Mouse (Mus musculus): ENCODE data around the gene Btg2. TPM values are rescaled to one million over a fixed set of nuclear protein-coding genes. Genes with fewer than 3 reads are reported as not detected.

Gene Btg2
- polyA plus RNA-seq, 1 experiment, result 79.9 TPM

DNA sequence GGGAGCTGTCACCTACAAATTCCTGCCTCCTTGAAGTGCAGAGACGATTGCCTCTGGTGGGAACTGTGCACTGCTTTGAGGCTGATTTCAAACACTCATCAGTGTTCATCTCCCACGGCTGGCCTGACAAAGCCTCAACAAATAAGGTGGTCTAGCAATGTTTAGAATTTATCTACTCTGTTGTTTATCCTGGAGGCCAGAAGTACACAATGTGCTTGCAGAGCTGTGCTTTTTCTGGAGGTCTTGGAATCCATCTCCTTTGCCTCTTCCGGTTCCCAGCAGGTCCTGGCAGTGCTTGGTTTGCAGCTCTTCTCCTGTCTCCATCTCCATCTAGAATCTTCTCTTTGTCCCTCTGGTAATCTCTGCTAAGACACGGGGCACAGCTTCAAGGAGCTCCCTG lies 22.6 kb downstream of the Btg2 start:
- Histone ChIP-seq H3K27ac (ENCODE audit: control insufficient read depth, insufficient read depth, low read depth, low read length, poor library complexity) (no peak overlapping the region), H3K4me3 (replicated peaks; ENCODE audit: control insufficient read depth, low read depth, low read length) (no peak overlapping the region), H3K4me1 (ENCODE audit: control insufficient read depth, insufficient read depth, low read length) (peaks cover 2% of the 10 kb centered on the region; the same call in 1 of the 2 replicates)
- no peak for TF ChIP-seq POLR2A (IDR thresholded peaks at IDR 0.05; ENCODE audit: borderline replicate concordance, control insufficient read depth, low read depth, low read length)
- no peak for TF ChIP-seq CTCF (IDR thresholded peaks at IDR 0.05; ENCODE audit: control insufficient read depth, insufficient read depth, low read length)
- WGBS, result 83% methylated on average over 4 of the region's 4 CpGs

DNA sequence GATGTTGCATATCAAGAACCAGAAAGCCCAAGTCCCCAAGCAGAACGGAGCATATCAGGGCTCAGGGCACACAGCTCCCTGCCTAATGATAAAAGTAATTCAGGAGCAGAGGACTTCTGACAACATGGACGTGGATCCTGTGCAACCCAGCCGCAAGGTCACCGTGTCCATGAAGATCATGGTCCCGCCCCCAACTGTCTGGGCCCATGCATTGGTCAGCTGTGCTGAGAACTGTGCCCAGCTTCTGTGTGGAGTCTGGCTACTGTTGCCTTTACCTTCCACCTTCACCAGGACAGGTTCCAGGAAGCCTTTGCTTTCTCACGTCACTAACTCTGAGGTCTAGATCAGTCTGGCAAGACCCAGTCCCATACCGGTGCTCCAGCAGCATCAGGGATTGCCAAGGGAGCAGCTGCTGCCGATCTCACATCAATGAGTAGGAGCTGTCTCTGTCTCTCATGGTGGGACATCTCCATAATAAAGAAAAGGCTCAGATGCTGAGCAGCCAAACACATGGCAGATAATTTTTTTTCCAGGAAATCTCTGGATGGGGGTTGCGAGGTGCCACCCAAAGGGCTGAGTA lies 23.2 kb downstream of the Btg2 start:
- Histone ChIP-seq H3K27ac (ENCODE audit: control insufficient read depth, insufficient read depth, low read depth, low read length, poor library complexity) (no peak overlapping the region), H3K4me1 (ENCODE audit: control insufficient read depth, insufficient read depth, low read length) (peaks cover 2% of the 10 kb centered on the region; the same call in 1 of the 2 replicates), H3K4me3 (replicated peaks; ENCODE audit: control insufficient read depth, low read depth, low read length) (no peak overlapping the region)
- 90% methylated on average over 9 of the region's 9 CpGs for WGBS
- TF ChIP-seq POLR2A (IDR thresholded peaks at IDR 0.05; ENCODE audit: borderline replicate concordance, control insufficient read depth, low read depth, low read length) (no peak), CTCF (IDR thresholded peaks at IDR 0.05; ENCODE audit: control insufficient read depth, insufficient read depth, low read length) (no peak)

DNA sequence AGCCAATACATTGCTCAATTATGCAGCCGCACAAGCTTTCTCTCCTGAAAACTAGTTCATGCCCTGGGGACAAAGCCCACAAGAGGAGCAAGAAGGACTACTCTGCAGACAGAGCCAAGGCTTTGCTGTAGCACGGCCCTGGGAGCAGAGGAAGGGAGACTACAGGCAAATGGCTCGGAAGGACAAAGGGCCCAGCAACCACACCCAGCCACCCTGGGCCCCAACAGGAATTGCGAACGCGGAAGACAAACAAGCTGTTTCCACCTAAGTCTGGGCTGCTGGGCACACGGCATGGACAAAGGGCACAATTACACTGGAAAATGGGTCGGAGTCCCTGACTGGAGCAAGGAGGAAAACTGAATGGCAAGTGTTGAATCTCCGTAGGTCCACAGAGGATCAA lies 23.9 kb downstream of the Btg2 start:
- TF ChIP-seq POLR2A (IDR thresholded peaks at IDR 0.05; ENCODE audit: borderline replicate concordance, control insufficient read depth, low read depth, low read length) (no peak), CTCF (IDR thresholded peaks at IDR 0.05; ENCODE audit: control insufficient read depth, insufficient read depth, low read length) (no peak)
- no peak overlapping the region for H3K27ac ChIP-seq (ENCODE audit: control insufficient read depth, insufficient read depth, low read depth, low read length, poor library complexity)
- H3K4me1 ChIP-seq (ENCODE audit: control insufficient read depth, insufficient read depth, low read length), result peaks cover 1% of the 10 kb centered on the region; the same call in 1 of the 2 replicates
- H3K4me3 ChIP-seq (replicated peaks; ENCODE audit: control insufficient read depth, low read depth, low read length), result no peak overlapping the region
- 89% methylated on average over 9 of the region's 9 CpGs for WGBS

DNA sequence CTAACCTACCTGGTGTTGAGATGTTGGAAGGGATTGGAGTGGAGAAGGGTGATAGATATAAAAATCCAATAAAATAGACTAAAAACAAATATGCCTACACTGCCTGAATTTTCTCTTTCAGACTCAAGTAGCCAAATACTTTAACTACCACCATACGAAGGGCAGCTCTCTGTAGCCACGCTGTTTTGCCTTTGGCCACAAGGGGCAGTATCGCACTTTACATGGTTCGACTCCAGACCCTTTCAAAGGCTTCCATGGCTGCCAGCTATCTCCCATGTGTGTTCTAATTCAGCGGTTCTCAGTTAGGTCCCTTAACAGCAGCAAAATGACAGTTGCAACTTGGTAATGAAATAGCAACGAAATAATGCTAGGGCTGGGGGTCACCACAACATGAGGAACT lies 25.7 kb downstream of the Btg2 start:
- no peaks in the 10 kb centered on the region for H3K4me1 ChIP-seq (ENCODE audit: control insufficient read depth, insufficient read depth, low read length)
- WGBS, result 3% methylated on average over 6 of the region's 6 CpGs
- TF ChIP-seq POLR2A (IDR thresholded peaks at IDR 0.05; ENCODE audit: borderline replicate concordance, control insufficient read depth, low read depth, low read length) (no peak), CTCF (IDR thresholded peaks at IDR 0.05; ENCODE audit: control insufficient read depth, insufficient read depth, low read length) (peak; percentile 94)
- no peak overlapping the region for H3K4me3 ChIP-seq (replicated peaks; ENCODE audit: control insufficient read depth, low read depth, low read length)
- no peak overlapping the region for H3K27ac ChIP-seq (ENCODE audit: control insufficient read depth, insufficient read depth, low read depth, low read length, poor library complexity)

DNA sequence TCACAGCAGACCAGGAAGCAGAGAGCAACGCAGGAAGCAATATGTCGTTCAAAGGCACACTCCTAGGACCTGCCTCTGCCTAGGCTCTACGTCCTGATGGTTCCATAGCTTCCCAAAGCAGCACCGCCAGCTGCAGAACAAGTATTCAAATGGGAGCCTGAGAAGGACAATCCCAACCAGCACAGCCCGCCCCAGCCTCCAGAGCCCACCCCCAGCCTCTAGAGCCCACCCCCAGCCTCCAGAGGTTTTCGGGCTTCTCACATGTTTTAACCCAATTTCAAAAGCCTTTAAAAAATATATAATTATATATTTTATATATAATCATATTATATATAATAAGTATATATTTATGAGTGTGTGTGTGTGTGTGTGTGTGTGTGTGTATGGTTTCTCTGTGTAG lies 29.4 kb downstream of the Btg2 start:
- TF ChIP-seq CTCF (IDR thresholded peaks at IDR 0.05; ENCODE audit: control insufficient read depth, insufficient read depth, low read length), result no peak
- TF ChIP-seq POLR2A (IDR thresholded peaks at IDR 0.05; ENCODE audit: borderline replicate concordance, control insufficient read depth, low read depth, low read length), result no peak
- Histone ChIP-seq H3K4me3 (replicated peaks; ENCODE audit: control insufficient read depth, low read depth, low read length) (no peak overlapping the region), H3K4me1 (ENCODE audit: control insufficient read depth, insufficient read depth, low read length) (no peaks in the 10 kb centered on the region), H3K27ac (ENCODE audit: control insufficient read depth, insufficient read depth, low read depth, low read length, poor library complexity) (no peak overlapping the region)
- WGBS, result 51% methylated on average over 6 of the region's 6 CpGs

DNA sequence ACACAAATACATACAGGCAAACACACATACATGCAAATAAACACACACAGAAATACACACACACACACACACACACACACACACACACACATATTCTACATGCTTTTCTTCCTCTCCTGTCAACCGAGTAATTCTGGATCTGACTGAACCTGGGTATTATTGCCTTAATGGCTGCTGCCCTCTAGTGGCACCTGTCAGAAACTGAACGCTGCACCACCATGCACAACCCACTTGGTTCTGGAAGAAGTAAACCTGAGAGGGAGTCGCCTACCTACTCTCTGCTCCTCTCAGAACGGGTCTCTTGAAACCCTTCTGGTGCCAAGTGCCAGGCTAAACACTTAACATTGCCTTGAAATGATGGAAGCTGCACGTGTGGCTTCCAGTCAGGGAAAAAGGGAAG lies 30.2 kb downstream of the Btg2 start:
- TF ChIP-seq CTCF (IDR thresholded peaks at IDR 0.05; ENCODE audit: control insufficient read depth, insufficient read depth, low read length) (peak; percentile 89), POLR2A (IDR thresholded peaks at IDR 0.05; ENCODE audit: borderline replicate concordance, control insufficient read depth, low read depth, low read length) (no peak)
- Histone ChIP-seq H3K27ac (ENCODE audit: control insufficient read depth, insufficient read depth, low read depth, low read length, poor library complexity) (no peak overlapping the region), H3K4me1 (ENCODE audit: control insufficient read depth, insufficient read depth, low read length) (no peaks in the 10 kb centered on the region), H3K4me3 (replicated peaks; ENCODE audit: control insufficient read depth, low read depth, low read length) (no peak overlapping the region)
- 3% methylated on average over 5 of the region's 5 CpGs for WGBS

DNA sequence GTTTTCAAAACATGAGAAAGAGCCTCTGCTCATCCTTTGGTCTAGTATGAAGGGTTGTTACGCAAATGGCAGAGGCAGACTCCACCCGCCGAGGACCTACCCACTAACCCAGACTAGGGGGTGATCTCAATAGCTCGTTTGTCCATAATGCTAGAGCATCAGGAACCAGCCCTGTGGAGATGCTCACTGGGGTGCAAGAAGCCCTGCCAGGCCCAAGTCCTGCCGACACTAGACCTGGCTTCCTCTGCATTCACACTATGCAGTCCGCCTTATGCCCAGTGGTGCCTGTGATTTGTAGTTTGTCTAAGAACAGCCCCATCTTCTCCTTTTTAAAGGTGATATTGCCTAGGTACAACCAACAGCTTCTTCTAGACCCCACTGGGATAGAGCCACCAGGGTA lies 31.5 kb downstream of the Btg2 start:
- 73% methylated on average over 6 of the region's 6 CpGs for WGBS
- TF ChIP-seq CTCF (IDR thresholded peaks at IDR 0.05; ENCODE audit: control insufficient read depth, insufficient read depth, low read length) (no peak), POLR2A (IDR thresholded peaks at IDR 0.05; ENCODE audit: borderline replicate concordance, control insufficient read depth, low read depth, low read length) (no peak)
- Histone ChIP-seq H3K27ac (ENCODE audit: control insufficient read depth, insufficient read depth, low read depth, low read length, poor library complexity) (no peak overlapping the region), H3K4me3 (replicated peaks; ENCODE audit: control insufficient read depth, low read depth, low read length) (no peak overlapping the region), H3K4me1 (ENCODE audit: control insufficient read depth, insufficient read depth, low read length) (no peaks in the 10 kb centered on the region)

DNA sequence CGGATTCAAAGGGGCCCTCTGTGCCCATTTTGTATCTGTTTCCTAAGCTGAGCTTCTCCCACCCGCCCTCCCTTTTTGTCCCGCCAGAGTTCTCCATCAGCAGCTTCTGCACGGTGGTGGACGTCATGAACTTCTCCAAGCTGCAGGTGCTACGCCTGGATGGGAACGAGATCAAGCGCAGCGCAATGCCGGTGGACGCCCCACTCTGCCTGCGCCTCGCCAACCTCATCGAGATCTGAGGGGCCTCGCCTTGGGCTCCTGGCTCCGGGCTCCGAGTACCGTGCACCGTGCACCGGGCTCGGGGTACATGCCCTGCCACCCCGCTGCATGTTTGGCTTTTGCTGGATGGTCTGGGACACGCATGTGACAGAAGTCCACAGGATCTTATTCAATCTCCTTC lies 32.5 kb downstream of the Btg2 start:
- H3K4me3 ChIP-seq (replicated peaks; ENCODE audit: control insufficient read depth, low read depth, low read length), result no peak overlapping the region
- TF ChIP-seq POLR2A (IDR thresholded peaks at IDR 0.05; ENCODE audit: borderline replicate concordance, control insufficient read depth, low read depth, low read length) (no peak), CTCF (IDR thresholded peaks at IDR 0.05; ENCODE audit: control insufficient read depth, insufficient read depth, low read length) (no peak)
- H3K27ac ChIP-seq (ENCODE audit: control insufficient read depth, insufficient read depth, low read depth, low read length, poor library complexity), result no peak overlapping the region
- H3K4me1 ChIP-seq (ENCODE audit: control insufficient read depth, insufficient read depth, low read length), result no peaks in the 10 kb centered on the region
- 39% methylated on average over 23 of the region's 23 CpGs for WGBS

DNA sequence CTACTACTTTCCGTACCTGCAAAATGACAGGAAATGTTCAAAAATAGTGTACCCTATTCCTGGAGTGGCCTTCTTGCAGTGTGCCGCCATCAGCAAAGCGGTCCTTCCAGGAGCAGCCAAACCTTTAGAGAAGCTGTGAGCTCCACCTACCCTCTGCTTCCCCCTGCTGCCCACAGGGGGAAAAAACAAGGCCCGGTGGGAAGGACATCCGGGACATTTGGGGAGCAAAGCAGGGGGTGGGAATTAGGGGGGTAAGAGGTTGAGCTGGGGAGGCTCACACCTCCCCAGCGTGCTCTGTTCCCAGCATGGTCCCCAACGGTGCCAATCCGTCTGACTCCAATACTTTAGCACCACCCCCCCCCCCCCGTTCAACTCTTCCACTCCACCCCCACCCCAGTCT lies 32.9 kb downstream of the Btg2 start:
- WGBS, result 9% methylated on average over 9 of the region's 9 CpGs
- H3K4me3 ChIP-seq (replicated peaks; ENCODE audit: control insufficient read depth, low read depth, low read length), result no peak overlapping the region
- no peak overlapping the region for H3K27ac ChIP-seq (ENCODE audit: control insufficient read depth, insufficient read depth, low read depth, low read length, poor library complexity)
- TF ChIP-seq POLR2A (IDR thresholded peaks at IDR 0.05; ENCODE audit: borderline replicate concordance, control insufficient read depth, low read depth, low read length) (no peak), CTCF (IDR thresholded peaks at IDR 0.05; ENCODE audit: control insufficient read depth, insufficient read depth, low read length) (peak; percentile 63)
- H3K4me1 ChIP-seq (ENCODE audit: control insufficient read depth, insufficient read depth, low read length), result no peaks in the 10 kb centered on the region
